Mouse (Mus musculus) lung, adult 2 months (tissue): Measurements from ENCODE around the gene Gm21750. TPM values are rescaled to one million over a fixed set of nuclear protein-coding genes. Genes with fewer than 3 reads are reported as not detected.
"Not testable (repeated sequence)": the region's sequence is repeated elsewhere in the genome, so short reads cannot be mapped to it uniquely, and the experiment has no call there.

Experiments
- DNase-seq: peaks from one replicate; pipeline ENCODE4 v3.0.0; 2022
- H3K4me1 ChIP-seq: fragments of 200-500 bp; 2 replicates; pipeline ENCODE4 v1.6.1; 2011; ENCODE audit warnings: low read length; ENCODE audit not compliant: control insufficient read depth, insufficient read depth
- H3K4me3 ChIP-seq: fragments of 200-500 bp; replicated peaks from 2 replicates; pipeline ENCODE3; 2011; ENCODE audit warnings: low read depth, mild to moderate bottlenecking, control low read depth, low read length; ENCODE audit errors: extremely low read depth
- CTCF ChIP-seq: fragments of 200-500 bp; IDR thresholded peaks from 2 replicates; pipeline ENCODE4 v1.5.1; 2011; ENCODE audit warnings: mild to moderate bottlenecking, low read length, control low read depth; ENCODE audit not compliant: insufficient read depth
- POLR2A ChIP-seq: fragments of 200-500 bp; IDR thresholded peaks from 2 replicates; pipeline ENCODE4 v1.6.1; 2011; ENCODE audit warnings: low read depth, mild to moderate bottlenecking, control low read depth, low read length, borderline replicate concordance; ENCODE audit errors: extremely low read depth
- WGBS: fragments of 180-500 bp; shearing (Covaris S2); methylation state at CpG from one replicate; pipeline ENCODE4 v1.1.7; 2018; 5-methylcytosine and 5-hydroxymethylcytosine counted together
- polyA plus RNA-seq: library from polyadenylated mRNA; depleted of rRNA; stranded (reverse); fragments of >200 nt; gene quantifications from 2 replicates; pipeline ENCODE4 v1.2.3, GENCODE M21; 2012; rRNA removed

The Gm21750 gene
- not detected in 2 replicates for polyA plus RNA-seq

GRCm38 (mm10) chr14:73660925-73661324 lies at the start of gene Gm21750:
Gene Gm21750, plus strand, starts transcription at chr14:73661225.
- H3K4me3 ChIP-seq, H3K4me1 ChIP-seq, DNase-seq: not testable (repeated sequence)
- 81% methylated on average over 3 of the region's 3 CpGs for WGBS

DNA sequence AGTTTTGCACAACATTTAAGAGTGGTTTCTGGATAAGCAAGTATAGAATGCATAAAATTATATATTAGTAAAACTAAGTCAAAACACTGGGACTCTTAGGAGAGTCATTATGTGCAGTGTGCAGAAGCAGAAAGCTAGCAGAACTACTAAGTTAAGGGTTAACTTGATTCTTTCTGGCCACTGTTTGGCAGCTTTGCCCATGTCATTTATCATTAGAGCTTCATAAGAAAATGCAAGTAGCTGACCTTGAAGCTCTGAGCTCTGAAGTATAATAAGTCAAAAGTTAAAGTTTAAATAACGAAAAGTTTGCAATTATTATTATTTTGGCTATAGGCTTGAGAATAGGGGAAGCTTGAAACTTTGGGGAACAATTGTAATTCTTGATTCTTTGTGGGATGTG lies 46.1 kb upstream of the Gm21750 start:
- not testable (repeated sequence) for DNase-seq, H3K4me1 ChIP-seq, H3K4me3 ChIP-seq
- WGBS: 54% methylated on average over 1 of the region's 1 CpGs

- no peak for DNase-seq
- WGBS: 68% methylated on average over 3 of the region's 3 CpGs
- Histone ChIP-seq H3K4me3 (no peak overlapping the region), H3K4me1 (no peaks in the 10 kb centered on the region)
- TF ChIP-seq POLR2A (no peak), CTCF (no peak)
Observed at GRCm38 (mm10) chr14:73620880-73621279, 40.1 kb upstream of the Gm21750 start.

DNA sequence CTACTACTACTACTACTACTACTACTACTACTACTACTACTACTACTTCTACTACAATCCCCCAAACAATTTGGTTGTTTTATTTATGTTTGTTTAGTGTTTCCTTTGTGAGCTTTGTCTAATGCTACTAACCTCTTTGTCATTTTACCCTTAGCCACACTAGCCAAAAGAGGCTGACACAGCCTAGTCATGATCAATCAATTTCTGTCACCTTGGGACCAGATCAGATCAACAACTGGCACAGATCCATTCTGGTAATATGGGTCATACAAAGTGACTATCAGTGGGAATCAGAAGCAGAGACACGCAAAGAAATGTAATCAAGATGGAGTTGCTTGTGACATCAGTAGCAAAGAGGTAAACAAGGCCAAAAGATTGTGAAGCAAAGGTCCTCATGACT lies 38.0 kb upstream of the Gm21750 start:
- no peaks in the 10 kb centered on the region for H3K4me1 ChIP-seq
- WGBS: 81% methylated on average over 1 of the region's 1 CpGs
- DNase-seq: no peak
- H3K4me3 ChIP-seq: no peak overlapping the region
- TF ChIP-seq CTCF: no peak
- TF ChIP-seq POLR2A: no peak

- no peak for DNase-seq
- Histone ChIP-seq H3K4me3 (no peak overlapping the region), H3K4me1 (no peaks in the 10 kb centered on the region)
- WGBS: 45% methylated on average over 3 of the region's 3 CpGs
- TF ChIP-seq POLR2A: no peak
- TF ChIP-seq CTCF: no peak
Observed at GRCm38 (mm10) chr14:73625469-73625868, 35.6 kb upstream of the Gm21750 start.

GRCm38 (mm10) chr14:73631511-73631910 lies 29.5 kb upstream of the Gm21750 start:
- WGBS: 79% methylated on average over 4 of the region's 4 CpGs
- DNase-seq: no peak
- peaks cover 3% of the 10 kb centered on the region; the same call in 1 of the 2 replicates for H3K4me1 ChIP-seq
- no peak overlapping the region for H3K4me3 ChIP-seq
- TF ChIP-seq POLR2A: no peak

DNA sequence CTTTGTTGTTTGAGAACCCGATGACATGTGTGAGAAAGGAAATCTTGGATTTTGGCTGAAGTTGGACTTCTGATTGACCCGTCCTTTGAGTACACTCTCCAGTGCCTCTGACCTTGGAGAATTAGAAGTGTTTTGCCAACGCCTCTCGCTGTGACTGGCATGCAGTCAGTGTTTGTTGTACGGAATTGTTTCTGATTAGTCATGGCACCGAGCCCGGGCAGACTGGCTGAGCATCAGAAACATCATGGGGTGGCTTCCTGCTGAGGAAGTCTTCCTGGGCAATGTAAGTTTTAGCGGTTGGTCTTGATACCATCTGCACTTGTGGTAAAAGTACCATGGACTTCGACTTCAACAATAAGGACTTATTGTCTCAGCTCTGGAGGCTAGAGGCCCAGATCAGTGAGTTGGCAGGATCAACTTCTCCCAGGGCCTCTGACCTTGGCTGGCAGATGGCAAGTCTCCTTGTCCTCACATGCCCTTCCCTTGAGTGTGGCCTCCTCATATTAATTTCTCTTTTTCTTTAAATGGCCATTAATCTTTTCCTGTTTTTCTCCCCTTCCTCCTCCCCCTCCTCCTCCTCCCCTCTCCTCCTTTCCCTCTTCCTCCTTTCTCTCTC lies 28.3 kb upstream of the Gm21750 start:
- TF ChIP-seq CTCF (no peak), POLR2A (no peak)
- Histone ChIP-seq H3K4me3 (no peak overlapping the region), H3K4me1 (peaks cover 3% of the 10 kb centered on the region; the same call in 1 of the 2 replicates)
- no peak for DNase-seq
- WGBS: 26% methylated on average over 9 of the region's 9 CpGs

- Histone ChIP-seq H3K4me1 (peaks cover 3% of the 10 kb centered on the region; the same call in 1 of the 2 replicates), H3K4me3 (no peak overlapping the region)
- DNase-seq: no peak
- no peak for TF ChIP-seq POLR2A
- no peak for TF ChIP-seq CTCF
- WGBS: 85% methylated on average over 3 of the region's 3 CpGs
Observed at GRCm38 (mm10) chr14:73634356-73634755, 26.7 kb upstream of the Gm21750 start.

DNA sequence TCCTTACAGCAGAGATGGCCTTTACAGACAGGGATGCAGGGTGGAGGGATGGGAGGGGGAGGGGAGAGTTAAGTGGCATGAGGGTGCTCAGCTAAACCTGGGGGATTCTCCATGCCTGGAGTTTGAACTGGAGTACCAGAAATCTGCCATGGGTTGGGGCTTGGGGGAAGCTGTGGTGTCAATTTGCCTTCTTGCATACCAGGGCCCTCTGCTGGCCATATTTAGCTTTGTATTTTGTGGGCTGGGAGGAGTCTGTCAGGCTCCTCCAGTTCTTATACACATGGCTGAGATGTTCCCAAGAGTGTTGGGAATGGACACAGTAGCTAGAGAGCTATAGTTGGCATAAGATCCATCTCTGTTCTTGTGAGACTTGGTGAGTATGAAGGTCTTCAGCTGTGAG lies 23.6 kb upstream of the Gm21750 start:
- H3K4me3 ChIP-seq: no peak overlapping the region
- peaks cover 3% of the 10 kb centered on the region; the same call in 1 of the 2 replicates for H3K4me1 ChIP-seq
- DNase-seq: no peak
- no peak for TF ChIP-seq POLR2A

DNA sequence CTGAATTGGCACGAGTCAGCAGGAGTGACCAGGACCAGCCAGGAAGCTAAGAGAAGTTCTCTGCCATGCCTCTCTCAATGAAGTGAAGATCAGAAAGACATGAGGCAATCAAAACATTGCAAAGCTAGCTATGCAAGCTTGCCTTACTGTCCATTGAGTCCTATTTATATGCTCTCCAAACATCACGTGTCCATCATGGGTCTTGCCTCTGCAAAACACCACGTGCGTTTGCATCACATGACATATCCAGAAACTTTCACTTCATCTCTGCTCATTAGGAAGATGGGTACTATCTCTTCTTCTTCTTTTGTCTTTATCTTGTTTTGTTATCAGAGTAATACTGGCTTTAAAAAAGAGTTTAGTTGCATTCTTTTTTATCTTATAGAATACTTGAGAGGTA lies 10.8 kb upstream of the Gm21750 start:
- Histone ChIP-seq H3K4me1 (no peaks in the 10 kb centered on the region), H3K4me3 (no peak overlapping the region)
- WGBS: 77% methylated on average over 4 of the region's 4 CpGs
- TF ChIP-seq CTCF (no peak), POLR2A (no peak)
- no peak for DNase-seq

GRCm38 (mm10) chr14:73670091-73670490 lies 9.1 kb downstream of the Gm21750 start:
- WGBS: 76% methylated on average over 2 of the region's 2 CpGs
- no peak for TF ChIP-seq CTCF
- no peak for TF ChIP-seq POLR2A
- no peak for DNase-seq
- Histone ChIP-seq H3K4me1 (no peaks in the 10 kb centered on the region), H3K4me3 (no peak overlapping the region)
